Mouse (Mus musculus) thymus, adult 2 months (tissue): Measurements from ENCODE around the gene Ppm1j. TPM values are rescaled to one million over a fixed set of nuclear protein-coding genes. Genes with fewer than 3 reads are reported as not detected.

Experiments used
- DNase-seq: peaks from one replicate; pipeline ENCODE4 v3.0.0; 2021
- H3K27ac ChIP-seq: fragments of 200-500 bp; 2 replicates; pipeline ENCODE4 v1.5.1; 2012; ENCODE audit warnings: low read length, control low read depth; ENCODE audit not compliant: control insufficient read depth, insufficient read depth
- H3K27me3 ChIP-seq: fragments of 200-500 bp; 2 replicates; pipeline ENCODE4 v1.6.1; 2012; ENCODE audit warnings: mild to moderate bottlenecking, low read length, moderate library complexity, mixed read lengths; ENCODE audit not compliant: control insufficient read depth, insufficient read depth
- H3K36me3 ChIP-seq: fragments of 200-500 bp; 2 replicates; pipeline ENCODE4 v1.6.1; 2012; ENCODE audit warnings: mild to moderate bottlenecking, low read length, moderate library complexity; ENCODE audit not compliant: control insufficient read depth, insufficient read depth
- H3K4me1 ChIP-seq: fragments of 200-500 bp; replicated peaks from 2 replicates; pipeline ENCODE4 v1.6.1; 2012; ENCODE audit warnings: low read length; ENCODE audit not compliant: control insufficient read depth, insufficient read depth
- H3K4me3 ChIP-seq: fragments of 200-500 bp; 2 replicates; pipeline ENCODE4 v1.5.1; 2012; ENCODE audit warnings: mild to moderate bottlenecking, low read length, control low read depth, moderate library complexity; ENCODE audit not compliant: control insufficient read depth, insufficient read depth
- CTCF ChIP-seq: fragments of 200-500 bp; IDR thresholded peaks from 2 replicates; pipeline ENCODE4 v1.5.1; 2012; ENCODE audit warnings: mild to moderate bottlenecking, control low read depth, low read length, moderate library complexity, borderline replicate concordance; ENCODE audit not compliant: control insufficient read depth, poor library complexity, insufficient read depth; ENCODE audit errors: extremely low read depth
- POLR2A ChIP-seq: fragments of 200-500 bp; IDR thresholded peaks from 2 replicates; pipeline ENCODE4 v1.6.1; 2012; ENCODE audit warnings: mild to moderate bottlenecking, low read length, control low read depth, moderate library complexity; ENCODE audit not compliant: control insufficient read depth, poor library complexity, insufficient read depth; ENCODE audit errors: extremely low read depth
- WGBS: fragments of 180-500 bp; shearing (Covaris S2); methylation state at CpG from one replicate; pipeline ENCODE4 v1.1.7; 2018; 5-methylcytosine and 5-hydroxymethylcytosine counted together
- polyA plus RNA-seq: library from polyadenylated mRNA; depleted of rRNA; stranded (reverse); fragments of >200 nt; gene quantifications from 2 replicates; pipeline ENCODE4 v1.2.3, GENCODE M21; 2012

Gene Ppm1j
- polyA plus RNA-seq, 1 experiment: 7.4 TPM

GRCm38 (mm10) chr3:104794953-104795470 lies 14.2 kb downstream of the Ppm1j start:
- Histone ChIP-seq H3K4me1 (no peaks in the 10 kb centered on the region), H3K36me3 (peaks cover 23% of the 10 kb centered on the region), H3K27ac (no peak overlapping the region), H3K4me3 (no peak overlapping the region), H3K27me3 (no peaks in the 10 kb centered on the region)
- TF ChIP-seq POLR2A (no peak), CTCF (no peak)
- DNase-seq: no peak
- WGBS: 94% methylated on average over 12 of the region's 12 CpGs

- Histone ChIP-seq H3K4me1 (no peaks in the 10 kb centered on the region), H3K36me3 (peaks cover 30% of the 10 kb centered on the region), H3K27me3 (no peaks in the 10 kb centered on the region), H3K27ac (no peak overlapping the region), H3K4me3 (no peak overlapping the region)
- no peak for DNase-seq
- 79% methylated on average over 15 of the region's 15 CpGs for WGBS
- TF ChIP-seq CTCF: no peak
- no peak for TF ChIP-seq POLR2A
These were observed 14.9 kb downstream of the Ppm1j start for GRCm38 (mm10) chr3:104795661-104796340.

- H3K36me3 ChIP-seq: peaks cover 37% of the 10 kb centered on the region
- TF ChIP-seq POLR2A (no peak), CTCF (no peak)
- no peaks in the 10 kb centered on the region for H3K4me1 ChIP-seq
- no peak overlapping the region for H3K4me3 ChIP-seq
- H3K27me3 ChIP-seq: no peaks in the 10 kb centered on the region
- 90% methylated on average over 15 of the region's 15 CpGs for WGBS
- DNase-seq: no peak
- no peak overlapping the region for H3K27ac ChIP-seq
These were observed 15.7 kb downstream of the Ppm1j start for GRCm38 (mm10) chr3:104796430-104797082.

- Histone ChIP-seq H3K4me3 (no peak overlapping the region), H3K27ac (no peak overlapping the region), H3K4me1 (no peaks in the 10 kb centered on the region), H3K27me3 (no peaks in the 10 kb centered on the region), H3K36me3 (peaks cover 50% of the 10 kb centered on the region)
- TF ChIP-seq CTCF (no peak), POLR2A (no peak)
- no peak for DNase-seq
- WGBS: 97% methylated on average over 11 of the region's 11 CpGs
These were observed 19.8 kb downstream of the Ppm1j start for GRCm38 (mm10) chr3:104800681-104801080.

GRCm38 (mm10) chr3:104801481-104801880 lies 20.6 kb downstream of the Ppm1j start:
- Histone ChIP-seq H3K4me3 (no peak overlapping the region), H3K4me1 (no peaks in the 10 kb centered on the region), H3K36me3 (peaks cover 42% of the 10 kb centered on the region), H3K27ac (no peak overlapping the region), H3K27me3 (no peaks in the 10 kb centered on the region)
- TF ChIP-seq CTCF (no peak), POLR2A (no peak)
- 96% methylated on average over 6 of the region's 6 CpGs for WGBS
- DNase-seq: no peak

- WGBS: over 99% methylated on average over 10 of the region's 10 CpGs
- H3K4me3 ChIP-seq: no peak overlapping the region
- no peaks in the 10 kb centered on the region for H3K27me3 ChIP-seq
- TF ChIP-seq POLR2A: no peak
- TF ChIP-seq CTCF: no peak
- H3K4me1 ChIP-seq: no peaks in the 10 kb centered on the region
- no peak overlapping the region for H3K27ac ChIP-seq
- H3K36me3 ChIP-seq: peaks cover 37% of the 10 kb centered on the region
- no peak for DNase-seq
These were observed 23.5 kb downstream of the Ppm1j start for GRCm38 (mm10) chr3:104804312-104804711.
